Mouse (Mus musculus): ENCODE results near the gene Rgs7.

Gene Rgs7

DNA sequence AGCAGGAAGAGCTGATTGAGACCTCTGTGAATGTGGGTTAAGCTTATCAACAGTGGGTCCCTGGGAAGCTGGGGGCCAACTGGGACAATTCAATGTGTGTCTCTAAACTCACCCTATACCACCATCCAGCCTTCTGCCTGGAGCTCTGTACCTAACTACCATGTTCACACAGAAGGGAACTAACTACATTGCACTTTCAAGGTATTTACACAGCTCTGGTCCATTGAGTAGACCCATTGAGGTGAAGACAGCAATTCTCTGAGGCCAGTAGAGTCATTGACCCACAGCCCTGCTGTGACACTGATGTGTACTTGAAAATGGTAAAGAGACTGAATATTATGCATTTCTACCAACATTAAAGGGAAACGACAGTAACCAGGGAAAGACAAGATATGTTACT, 313.6 kb downstream of the Rgs7 start:
- no peak for DNase-seq (ENCODE audit: low spot score in 2 of 2)

DNA sequence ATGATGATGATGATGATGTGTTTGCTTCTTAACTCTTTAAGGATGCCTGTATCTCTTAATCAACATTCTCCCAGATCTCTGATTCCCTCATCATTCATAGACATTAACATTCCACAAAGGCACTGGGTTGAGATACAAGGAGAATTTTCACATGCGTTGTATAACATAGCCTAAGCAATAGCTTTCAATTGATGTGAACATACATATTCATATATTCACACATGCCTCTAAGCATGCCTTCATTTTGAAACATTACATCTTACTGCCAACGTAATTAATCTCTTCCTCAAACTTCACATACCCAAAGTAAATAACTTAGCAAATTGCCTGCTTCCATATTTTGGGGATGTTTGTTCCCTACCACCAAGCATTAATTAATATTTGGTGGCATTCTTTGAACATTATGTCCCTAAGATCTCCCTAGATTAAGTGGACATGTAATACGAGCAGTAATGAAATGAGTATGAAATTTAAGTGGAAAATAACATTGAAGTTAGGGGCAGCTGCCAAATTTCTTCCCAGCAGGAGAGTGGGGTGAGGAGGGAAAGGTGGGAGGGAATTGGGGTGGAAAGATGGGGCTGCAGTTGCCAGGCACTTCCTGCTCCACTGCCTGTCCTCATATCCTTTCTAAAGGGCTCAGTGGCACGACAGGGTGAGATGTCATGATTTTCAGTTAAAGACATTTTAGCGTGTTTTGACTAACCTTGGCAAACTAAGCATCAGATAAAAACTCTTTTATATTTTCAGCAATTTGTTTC, 317.2 kb downstream of the Rgs7 start:
- no peak for DNase-seq (ENCODE audit: low spot score in 2 of 2)

DNA sequence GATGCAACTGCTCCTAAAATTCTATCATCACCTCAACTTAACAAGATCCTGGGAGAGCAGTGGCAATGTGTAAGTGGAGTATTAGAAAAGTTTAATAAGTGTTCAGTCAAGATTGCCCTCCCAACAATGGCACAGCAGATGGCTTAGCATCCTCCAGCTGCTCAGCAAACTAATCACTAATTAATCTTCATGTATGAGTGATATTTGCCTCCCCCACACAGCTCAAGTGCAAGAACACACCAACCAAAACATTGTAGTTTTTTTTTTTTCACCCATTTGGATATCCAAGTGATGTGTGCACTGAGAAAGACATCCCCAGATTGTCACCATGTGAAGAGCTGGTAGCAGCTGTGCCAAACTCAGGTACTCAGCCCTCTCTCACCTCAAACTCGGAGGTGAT, 336.8 kb downstream of the Rgs7 start:
- no peak for DNase-seq (ENCODE audit: low spot score in 2 of 2)

DNA sequence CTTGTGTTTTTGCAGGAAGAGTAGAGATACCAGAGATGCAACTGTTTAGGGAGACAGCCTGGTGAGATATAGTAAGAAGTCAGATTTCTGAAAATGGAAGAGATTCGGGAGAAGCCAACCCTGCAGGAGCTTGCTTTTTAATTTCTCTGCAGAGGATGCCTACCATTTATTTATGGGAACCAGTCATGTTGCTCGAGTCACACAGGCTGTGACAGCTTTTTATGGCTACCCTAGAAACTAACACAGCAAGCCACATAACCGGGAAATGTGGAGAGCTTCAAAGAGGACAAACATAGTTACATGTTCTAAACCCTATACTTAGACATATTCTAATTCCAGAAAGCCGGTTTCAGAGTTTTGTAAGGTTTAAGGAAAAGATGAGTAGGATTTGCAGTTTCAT, 349.2 kb downstream of the Rgs7 start:
- no peak for DNase-seq (ENCODE audit: low spot score in 2 of 2)

DNA sequence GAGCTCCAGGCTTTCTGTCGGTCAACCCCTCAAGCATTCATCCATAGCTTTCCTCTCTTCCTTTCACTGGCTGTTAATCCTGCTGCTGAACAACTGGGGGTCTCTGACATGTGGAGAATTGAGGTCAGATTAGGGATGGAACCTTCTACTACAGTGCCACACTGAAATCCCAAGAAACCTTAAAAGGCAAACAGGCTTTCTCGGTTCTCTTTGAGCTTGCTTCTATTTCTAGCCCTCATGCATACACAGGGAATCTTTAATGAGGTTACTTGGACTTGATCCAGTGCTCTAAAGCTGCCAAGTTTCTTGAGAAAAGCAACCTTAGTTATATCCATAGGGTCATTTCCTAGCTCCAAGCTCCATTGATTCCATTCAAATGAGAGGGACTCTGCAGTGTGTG, 363.8 kb downstream of the Rgs7 start:
- DNase-seq (ENCODE audit: low spot score in 2 of 2) = no peak

DNA sequence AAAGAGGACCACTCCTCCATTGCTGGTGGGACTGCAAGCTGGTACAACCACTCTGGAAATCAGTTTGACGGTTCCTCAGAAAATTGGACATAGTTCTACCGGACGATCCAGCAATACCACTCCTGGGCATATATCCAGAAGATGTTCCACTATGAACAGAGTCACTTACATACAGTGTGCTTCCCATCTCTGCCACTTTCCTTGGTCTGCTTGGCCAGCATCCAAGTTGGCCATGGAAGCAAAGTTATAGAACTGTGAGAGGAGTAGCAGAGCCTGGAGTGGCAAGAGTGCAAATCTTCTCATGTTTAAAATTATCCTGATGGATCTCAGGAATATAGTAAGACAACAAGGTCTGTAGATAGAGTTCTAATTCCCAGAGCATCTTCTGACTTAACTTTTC, 367.9 kb downstream of the Rgs7 start:
- no peak for DNase-seq (ENCODE audit: low spot score in 2 of 2)

DNA sequence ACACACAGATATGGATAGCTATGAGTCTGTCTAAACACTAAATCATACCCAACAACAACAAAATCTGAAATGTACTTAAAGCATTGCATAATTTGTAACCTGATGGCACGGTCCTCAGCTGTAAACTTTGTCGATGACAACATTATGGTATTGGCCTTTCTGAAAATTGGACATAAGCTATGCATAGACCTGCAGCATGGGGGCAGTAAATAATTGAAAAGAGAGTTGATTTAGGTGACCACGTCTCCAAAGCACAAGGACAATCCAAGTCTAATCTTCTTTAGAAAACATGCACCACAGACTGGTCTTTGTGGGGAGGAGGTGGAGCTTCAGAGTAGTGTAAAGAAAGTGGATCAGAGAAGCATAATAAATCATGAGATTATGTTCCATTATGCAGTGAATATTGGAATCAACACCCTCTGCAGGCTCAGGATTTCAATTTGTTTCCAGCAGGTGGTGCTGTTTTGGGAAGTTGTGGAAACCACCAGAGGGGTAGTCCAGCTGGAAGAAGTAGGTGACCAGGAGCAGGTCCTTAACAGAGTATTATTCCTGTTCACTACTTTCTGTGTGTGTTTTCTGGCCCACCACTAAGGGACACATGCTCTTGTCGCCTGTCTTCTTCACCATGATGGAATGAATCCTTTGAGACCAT, 373.3 kb downstream of the Rgs7 start:
- DNase-seq (ENCODE audit: low spot score in 2 of 2) = peak in 1 of 2 experiments; percentile 17

DNA sequence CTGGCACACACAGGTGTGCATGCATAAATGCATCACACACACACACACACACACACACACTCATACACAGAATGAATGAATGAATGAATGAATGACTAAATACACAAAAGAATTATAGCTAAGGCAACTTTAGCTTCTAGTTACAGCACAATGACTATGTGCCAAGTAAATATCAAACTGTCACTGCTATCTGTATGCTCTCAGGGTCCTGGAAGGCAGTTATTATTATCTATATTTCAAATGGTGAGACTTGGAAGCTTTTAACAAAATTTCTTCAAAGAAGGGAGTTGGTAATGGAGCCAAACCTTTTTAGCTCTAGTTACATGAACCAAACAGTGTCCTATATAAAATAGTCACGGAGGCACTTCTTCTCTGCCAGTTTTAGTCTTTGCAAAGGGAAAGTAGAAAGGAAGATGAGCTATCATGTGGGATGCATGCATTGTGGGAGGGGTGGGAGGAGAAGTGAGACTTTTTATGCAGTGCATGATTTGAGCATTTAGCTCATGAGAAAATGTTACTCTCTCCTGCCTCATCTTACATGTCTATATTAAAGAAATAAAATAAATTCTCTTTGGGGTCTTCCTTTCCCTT, 383.9 kb downstream of the Rgs7 start:
- no peak for DNase-seq (ENCODE audit: low spot score in 2 of 2)

DNA sequence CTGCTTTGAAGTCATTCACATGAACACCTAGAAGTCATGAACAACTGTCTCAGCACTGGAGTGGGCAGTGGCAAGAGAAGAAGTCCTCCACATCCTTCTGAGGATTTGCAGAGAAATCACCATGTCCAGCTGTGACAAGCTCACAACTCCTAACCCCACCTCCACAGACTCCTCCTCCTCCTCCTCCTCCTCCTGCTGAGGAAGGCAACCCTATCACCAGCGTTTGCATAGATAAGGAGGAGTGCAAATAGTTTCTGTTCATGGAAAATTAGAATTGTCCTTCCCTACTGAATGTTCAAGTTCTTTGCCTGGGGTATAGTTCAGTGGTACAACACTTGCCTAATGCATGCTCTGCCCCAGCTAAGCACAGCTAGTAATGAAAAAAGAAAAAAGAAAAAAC, 386.0 kb downstream of the Rgs7 start:
- no peak for DNase-seq (ENCODE audit: low spot score in 2 of 2)

DNA sequence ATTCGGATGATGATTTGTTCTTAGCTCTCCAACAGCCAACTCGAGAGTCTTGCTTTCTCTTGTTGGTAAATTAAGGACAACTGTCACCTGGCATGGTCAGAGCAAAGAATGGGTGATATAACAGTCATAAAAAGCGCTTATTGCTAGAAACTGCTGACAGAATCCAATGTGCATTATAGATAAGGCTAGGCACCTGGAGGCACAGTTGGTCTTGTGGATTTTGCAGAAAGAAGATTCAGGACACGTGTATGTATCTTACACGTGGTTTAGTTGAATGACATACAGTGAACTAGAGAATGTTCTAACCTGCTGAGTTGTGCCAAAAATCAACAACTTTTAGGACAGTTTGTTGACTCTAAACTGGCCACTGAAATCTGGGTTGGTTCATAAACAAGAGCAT, 386.9 kb downstream of the Rgs7 start:
- DNase-seq (ENCODE audit: low spot score in 2 of 2) = no peak

DNA sequence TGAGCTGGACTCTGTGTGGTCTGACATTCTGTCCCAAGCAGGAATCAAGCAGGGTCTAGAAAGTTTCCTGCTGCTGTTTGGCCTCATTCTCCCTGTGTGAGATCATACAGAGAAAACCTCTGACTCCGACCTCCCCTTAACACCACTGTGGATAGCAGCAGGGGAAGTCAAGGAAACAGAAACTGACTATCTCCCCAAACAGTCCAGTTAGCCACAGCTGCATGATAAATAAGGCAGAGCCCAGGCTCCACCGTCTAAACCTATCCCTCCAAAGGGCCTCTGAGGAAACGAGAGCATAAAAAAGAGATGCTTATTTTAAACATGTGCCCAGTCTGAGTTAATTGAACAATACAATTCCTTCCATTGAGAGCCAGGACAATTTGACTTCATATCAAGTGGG, 395.3 kb downstream of the Rgs7 start:
- DNase-seq (ENCODE audit: low spot score in 2 of 2) = no peak

DNA sequence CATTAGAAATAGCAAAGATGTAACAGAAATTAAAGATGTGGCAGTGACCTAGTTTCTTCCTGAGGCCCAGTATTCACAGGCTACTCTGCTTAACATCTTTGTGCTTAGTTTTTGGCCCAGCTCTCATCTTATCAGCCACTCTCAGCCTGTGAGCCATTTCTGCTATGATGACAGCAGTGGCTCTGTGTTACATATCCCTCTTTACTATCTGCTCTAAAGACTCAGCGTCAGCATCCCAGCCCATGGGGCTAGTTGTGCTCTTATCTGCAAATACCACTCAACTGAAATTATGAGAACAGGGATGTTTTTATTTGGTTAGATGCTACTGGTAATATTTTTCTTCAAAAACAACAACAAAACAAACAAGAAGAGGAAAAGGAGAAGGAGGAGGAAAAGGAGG, 410.2 kb downstream of the Rgs7 start:
- DNase-seq (ENCODE audit: low spot score in 2 of 2) = no peak

DNA sequence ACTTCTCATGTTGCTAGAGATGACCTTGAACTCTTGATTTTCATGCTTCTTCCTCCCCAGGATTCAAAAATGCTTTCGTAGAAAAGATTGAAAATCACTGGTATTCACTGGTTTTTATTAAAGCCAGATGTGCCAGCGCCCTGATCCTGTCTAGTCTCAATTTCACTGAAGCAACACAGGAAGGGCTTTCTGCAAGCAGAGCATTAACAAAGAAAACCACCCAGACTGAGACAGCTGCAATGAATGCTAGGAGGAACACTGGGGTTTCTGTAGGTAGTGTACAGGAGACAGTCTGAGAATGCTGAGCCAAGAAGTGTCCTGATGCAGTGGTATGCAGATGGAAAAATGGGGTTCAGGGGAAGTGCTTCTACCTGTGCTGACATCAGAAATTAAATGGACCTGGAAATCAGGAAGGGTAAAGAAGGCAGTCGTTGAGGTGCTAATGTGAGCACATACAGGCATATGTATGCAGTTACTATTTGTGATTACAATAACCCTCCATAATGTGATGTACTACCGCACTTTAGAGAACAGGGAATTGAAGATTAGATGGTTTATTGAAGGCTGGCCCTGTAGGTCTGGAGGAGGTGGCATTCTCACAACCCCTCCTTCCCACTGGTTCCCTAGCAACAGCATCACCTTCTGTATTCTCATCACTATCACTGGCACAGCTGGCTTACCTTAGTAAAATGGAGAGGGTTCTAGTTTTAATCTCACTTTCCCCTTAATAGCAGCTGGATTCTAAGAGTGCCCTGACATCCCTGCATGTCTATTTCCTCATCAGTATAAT, 412.3 kb downstream of the Rgs7 start:
- DNase-seq (ENCODE audit: low spot score in 2 of 2) = no peak

DNA sequence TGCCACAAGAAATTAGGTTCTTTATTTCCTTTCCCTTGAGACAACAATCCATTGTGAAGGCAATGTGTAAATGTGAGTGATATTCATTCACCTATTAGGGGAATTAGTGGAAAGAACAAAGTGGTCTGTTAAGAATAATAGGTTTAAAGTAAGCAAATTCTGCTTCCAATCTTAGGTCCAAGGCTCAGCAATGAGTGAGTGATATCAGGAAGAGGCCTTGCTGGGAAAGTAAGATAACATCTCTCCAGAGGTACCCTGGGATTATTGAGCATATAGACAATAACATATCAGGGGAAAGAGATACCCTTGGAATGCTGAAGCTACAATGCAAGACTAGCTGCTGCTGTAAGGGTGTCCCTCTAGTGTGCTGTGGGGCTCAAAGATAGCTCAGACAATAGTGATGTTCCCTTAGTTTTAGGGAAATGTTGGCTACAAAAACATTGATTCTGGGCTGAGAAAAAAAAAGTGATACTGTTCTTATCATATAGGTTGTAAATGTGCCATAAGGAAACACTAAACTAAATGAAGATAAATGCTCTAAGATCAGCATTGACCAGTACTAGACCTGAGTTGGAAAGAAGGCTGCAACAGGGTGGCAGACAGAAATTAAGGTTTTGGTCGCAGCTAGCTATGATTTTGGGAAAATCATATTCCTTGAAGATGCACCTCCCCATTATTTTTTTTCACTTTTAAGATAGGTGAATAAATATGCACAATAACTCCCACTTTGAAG, 418.6 kb downstream of the Rgs7 start:
- no peak for DNase-seq (ENCODE audit: low spot score in 2 of 2)

DNA sequence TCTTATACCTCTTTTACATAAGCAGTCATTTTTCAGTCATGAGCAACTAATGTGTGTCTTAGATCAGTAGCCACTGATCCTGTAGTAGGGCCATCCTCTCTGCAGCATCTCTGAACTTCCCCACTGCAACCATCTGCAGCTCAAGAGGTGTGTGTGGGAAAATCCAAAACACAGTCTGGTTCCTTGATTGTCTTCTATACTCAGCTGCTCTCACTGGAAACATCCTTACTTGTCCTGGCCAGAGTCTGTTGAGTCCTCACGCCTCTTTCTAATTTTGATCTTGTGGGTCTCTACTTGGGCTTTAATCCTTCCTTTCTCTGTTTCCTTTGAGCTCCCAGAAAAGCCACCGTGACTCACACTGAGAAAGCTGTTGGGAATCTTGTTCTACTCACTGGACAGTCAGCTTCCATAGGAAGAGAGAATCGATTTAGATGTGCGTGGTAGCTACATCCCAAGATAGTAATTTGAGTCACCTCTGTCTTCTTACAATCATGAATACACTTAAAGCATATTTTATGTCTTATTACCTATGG, 422.5 kb downstream of the Rgs7 start:
- DNase-seq (ENCODE audit: low spot score in 2 of 2) = no peak

DNA sequence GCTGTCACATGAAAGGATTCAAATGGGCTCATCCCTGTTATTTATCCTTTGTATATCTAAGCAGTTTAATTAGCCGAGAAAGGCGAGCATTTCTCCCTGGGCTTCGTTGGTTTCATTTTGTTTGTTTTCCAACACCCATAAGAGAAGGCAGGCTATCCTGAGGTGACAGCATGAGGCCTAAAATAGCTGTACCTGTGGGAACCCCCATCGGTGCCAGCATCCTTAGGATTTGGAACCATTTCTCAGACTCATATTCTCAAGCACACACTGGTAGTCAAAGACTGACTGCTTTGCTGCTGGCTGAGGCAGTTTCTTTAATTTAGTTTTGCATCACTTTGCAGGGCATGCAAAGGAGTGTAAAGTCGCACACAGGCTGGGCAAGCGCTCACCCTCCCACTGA, 443.2 kb downstream of the Rgs7 start:
- no peak for DNase-seq (ENCODE audit: low spot score in 2 of 2)

DNA sequence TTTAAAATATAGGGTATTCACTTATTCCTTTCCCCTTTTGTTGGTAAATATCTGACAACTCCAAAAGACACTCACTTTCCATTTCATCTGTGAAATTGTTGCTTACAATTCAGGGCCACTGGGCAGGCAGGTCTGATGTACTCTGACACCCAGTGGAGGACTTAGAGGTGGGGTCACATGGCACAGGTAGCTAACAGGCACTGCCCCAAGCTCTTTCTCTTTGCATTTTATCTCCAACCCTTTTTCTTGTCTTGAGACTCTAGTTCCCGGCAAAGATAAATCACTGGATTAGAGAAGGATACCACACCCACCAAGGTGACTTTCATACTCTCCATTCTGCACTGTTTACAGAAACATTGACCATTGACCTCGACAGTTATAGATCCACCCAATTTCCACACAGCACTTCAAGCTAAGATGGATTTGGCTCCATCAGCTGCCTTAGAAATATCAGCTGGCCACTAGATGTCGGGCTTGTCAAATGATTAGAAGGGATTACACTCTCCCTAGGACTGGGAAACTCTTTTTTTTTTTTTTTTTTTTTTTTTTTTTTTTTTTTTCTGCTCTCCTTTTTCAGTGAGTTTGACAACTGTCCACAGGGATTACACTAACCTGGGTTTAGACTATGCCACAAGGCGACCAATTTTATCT, 451.0 kb downstream of the Rgs7 start:
- peak; percentile 7 to 10 for DNase-seq (ENCODE audit: low spot score in 2 of 2)

DNA sequence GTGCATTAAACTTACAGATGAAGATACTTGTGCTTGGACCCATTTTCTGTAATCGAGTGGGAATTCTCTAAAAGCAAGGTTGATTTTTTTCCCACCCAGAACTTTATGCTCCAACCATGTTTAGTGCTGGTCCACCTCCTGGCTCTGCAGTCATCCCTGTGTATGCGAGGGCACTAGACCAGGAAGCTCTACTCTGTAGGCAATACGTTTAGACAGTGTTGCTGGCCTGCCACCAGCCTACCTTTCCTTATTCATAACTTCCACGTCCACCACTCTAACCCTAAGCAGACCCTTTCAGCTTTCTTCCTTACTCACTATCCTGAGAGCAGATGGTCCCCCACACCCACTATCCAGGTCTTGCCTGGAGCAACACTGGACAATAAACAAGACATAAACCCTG, 452.3 kb downstream of the Rgs7 start:
- DNase-seq (ENCODE audit: low spot score in 2 of 2) = no peak

DNA sequence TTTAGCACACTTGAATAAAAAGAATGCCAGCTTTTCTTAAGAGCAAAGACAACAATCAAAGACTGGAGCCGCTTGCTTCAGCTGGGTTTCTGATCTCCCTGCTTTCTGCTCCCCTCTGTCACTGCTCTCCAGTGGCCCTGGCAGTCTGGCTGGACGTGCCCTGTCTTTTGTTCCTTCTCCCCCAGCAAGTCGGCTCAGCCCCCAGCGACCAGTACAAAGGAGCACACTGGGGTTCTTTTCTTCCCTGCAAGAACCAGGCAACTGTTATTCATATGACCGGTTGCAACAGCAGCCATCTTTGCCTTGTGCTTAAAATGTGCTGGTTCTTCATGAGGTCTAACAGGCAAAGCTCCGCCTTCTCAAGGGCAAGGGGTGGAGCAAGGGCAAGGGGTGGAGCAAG, 452.7 kb downstream of the Rgs7 start:
- no peak for DNase-seq (ENCODE audit: low spot score in 2 of 2)

DNA sequence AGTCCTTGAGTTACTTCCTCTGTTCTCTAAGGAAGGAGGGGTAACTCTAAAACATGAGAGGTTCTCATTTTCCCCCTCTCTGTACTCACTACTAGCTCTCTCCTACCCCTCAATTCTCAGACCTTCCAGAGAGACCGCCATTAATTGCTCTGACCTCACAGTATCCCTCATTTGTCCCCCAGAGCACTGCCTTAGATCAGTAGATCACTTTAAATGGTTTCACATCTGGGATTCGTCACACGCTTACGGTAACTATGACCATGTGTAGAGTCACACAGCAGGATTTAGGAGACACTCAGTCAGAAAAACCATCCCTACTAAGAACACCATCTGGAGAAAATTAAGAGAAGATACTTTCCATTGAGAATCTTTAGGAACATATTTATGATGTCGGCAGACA, 456.8 kb downstream of the Rgs7 start:
- DNase-seq (ENCODE audit: low spot score in 2 of 2) = no peak

DNA sequence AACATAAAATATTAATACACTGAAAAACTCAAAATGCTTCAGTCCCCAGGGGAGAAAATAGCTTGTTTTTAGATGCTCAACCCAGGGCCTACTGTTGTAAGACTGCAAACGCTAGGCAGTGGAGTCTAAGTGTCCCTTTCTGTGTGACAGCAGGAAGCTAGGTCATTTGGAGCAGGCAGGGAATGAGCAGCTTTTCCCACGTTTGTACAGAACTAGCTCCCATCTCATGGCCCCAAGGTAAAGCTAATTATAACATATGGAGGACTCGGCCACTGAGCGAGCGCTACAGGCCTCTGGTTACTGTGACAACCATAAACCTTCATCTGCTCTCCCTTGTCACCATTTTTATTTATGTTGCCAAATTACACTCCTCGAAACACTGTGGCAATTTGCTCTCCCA, 460.3 kb downstream of the Rgs7 start:
- no peak for DNase-seq (ENCODE audit: low spot score in 2 of 2)

Data from urinary bladder, adult 18-20 months (tissue).